Mouse (Mus musculus) lung, adult 2 months (tissue): ENCODE data around the gene Grip1.

Experiments
- CTCF ChIP-seq: fragments of 200-500 bp; IDR thresholded peaks from 2 replicates; pipeline ENCODE4 v1.5.1; 2011; ENCODE audit warnings: mild to moderate bottlenecking, low read length, control low read depth; ENCODE audit not compliant: insufficient read depth
- POLR2A ChIP-seq: fragments of 200-500 bp; IDR thresholded peaks from 2 replicates; pipeline ENCODE4 v1.6.1; 2011; ENCODE audit warnings: low read depth, mild to moderate bottlenecking, control low read depth, low read length, borderline replicate concordance; ENCODE audit errors: extremely low read depth

DNA sequence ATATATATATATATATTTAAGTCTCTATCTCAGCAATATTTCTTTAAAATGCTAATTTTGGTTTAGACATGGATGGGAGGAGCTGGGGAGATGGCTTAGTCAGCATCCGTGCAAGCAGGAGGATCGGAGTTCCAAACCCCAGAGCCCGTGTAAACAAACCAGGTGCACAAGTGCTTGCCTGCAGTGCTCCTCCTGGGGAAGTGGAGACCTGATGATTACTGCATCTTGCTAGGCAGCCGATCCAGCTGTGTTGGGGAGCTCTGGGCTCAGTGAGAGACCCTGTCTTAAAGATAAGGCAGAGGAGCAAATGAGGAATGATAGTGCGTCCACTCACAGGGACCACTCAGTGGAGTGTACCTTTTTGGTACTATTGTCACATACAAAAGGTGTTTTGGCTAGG, 3.5 kb downstream of the Grip1 start:
- TF ChIP-seq CTCF, result no peak
- TF ChIP-seq POLR2A, result no peak
